Mouse (Mus musculus): ENCODE measurements around the gene Tex19.2.

- TF ChIP-seq CTCF (IDR thresholded peaks at IDR 0.05; ENCODE audit: low read depth), result no peak
- TF ChIP-seq EP300 (IDR thresholded peaks at IDR 0.05; ENCODE audit: low read depth), result no peak
Measured at GRCm38 (mm10) chr11:121122024-121122670, 3.7 kb upstream of the Tex19.2 start.
